Mouse (Mus musculus) embryonic fibroblast, embryonic 13.5 days (primary cell): ENCODE measurements around the gene Tmem270. TPM values are rescaled to one million over a fixed set of nuclear protein-coding genes. Genes with fewer than 3 reads are reported as not detected.

Source experiments
- H3K27ac ChIP-seq: 2 replicates; pipeline ENCODE4 v1.5.1; 2012; ENCODE audit warnings: low read length, control low read depth, inconsistent platforms; ENCODE audit not compliant: insufficient read depth
- H3K4me1 ChIP-seq: 2 replicates; pipeline ENCODE4 v1.6.1; 2011; ENCODE audit warnings: low read length; ENCODE audit not compliant: control insufficient read depth, insufficient read depth
- H3K4me3 ChIP-seq: 2 replicates; pipeline ENCODE4 v1.5.1; 2011; ENCODE audit warnings: mild to moderate bottlenecking, control low read depth, low read length; ENCODE audit not compliant: insufficient read depth
- CTCF ChIP-seq: IDR thresholded peaks from 2 replicates; pipeline ENCODE4 v1.5.1; 2011; ENCODE audit warnings: mild to moderate bottlenecking, control low read depth, low read length, moderate library complexity, borderline replicate concordance; ENCODE audit not compliant: insufficient read depth
- POLR2A ChIP-seq: IDR thresholded peaks from 2 replicates; pipeline ENCODE4 v1.6.1; 2011; ENCODE audit warnings: low read depth, mild to moderate bottlenecking, control low read depth, low read length, moderate library complexity
- polyA plus RNA-seq: library from polyadenylated mRNA; stranded (reverse); fragments of >200 nt; gene quantifications from 2 replicates; pipeline ENCODE4 v1.2.4, GENCODE M21; 2011; ENCODE audit warnings: low read depth; ENCODE audit not compliant: missing spikeins, insufficient read length

Tmem270 gene
- polyA plus RNA-seq, 1 experiment, result not detected

GRCm38 (mm10) chr5:134890601-134891054, 15.9 kb downstream of the Tmem270 start:
- Histone ChIP-seq H3K4me3 (no peak overlapping the region), H3K27ac (no peak overlapping the region), H3K4me1 (no peaks in the 10 kb centered on the region)
- TF ChIP-seq POLR2A, result no peak

DNA sequence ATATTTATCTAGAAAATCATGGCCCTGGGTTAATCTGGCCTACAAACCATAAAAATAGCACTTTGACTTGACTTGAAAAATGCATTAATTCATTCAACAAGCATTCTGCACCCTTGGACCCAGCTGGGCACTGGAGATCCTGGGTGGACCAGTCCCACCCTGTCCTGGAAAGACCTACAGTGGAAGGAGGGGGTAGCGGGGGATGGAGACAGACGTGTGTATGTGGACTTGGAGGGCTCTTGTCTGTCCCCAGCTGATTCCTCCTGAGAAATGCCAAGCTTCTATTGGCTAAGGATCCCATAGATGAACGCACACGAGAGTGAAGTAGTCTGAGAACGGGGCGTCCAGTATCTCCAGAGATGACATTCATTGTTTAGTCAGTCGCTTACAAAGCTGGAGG, 18.0 kb downstream of the Tmem270 start:
- TF ChIP-seq POLR2A (no peak), CTCF (no peak)
- Histone ChIP-seq H3K4me1 (no peaks in the 10 kb centered on the region), H3K4me3 (no peak overlapping the region), H3K27ac (no peak overlapping the region)

DNA sequence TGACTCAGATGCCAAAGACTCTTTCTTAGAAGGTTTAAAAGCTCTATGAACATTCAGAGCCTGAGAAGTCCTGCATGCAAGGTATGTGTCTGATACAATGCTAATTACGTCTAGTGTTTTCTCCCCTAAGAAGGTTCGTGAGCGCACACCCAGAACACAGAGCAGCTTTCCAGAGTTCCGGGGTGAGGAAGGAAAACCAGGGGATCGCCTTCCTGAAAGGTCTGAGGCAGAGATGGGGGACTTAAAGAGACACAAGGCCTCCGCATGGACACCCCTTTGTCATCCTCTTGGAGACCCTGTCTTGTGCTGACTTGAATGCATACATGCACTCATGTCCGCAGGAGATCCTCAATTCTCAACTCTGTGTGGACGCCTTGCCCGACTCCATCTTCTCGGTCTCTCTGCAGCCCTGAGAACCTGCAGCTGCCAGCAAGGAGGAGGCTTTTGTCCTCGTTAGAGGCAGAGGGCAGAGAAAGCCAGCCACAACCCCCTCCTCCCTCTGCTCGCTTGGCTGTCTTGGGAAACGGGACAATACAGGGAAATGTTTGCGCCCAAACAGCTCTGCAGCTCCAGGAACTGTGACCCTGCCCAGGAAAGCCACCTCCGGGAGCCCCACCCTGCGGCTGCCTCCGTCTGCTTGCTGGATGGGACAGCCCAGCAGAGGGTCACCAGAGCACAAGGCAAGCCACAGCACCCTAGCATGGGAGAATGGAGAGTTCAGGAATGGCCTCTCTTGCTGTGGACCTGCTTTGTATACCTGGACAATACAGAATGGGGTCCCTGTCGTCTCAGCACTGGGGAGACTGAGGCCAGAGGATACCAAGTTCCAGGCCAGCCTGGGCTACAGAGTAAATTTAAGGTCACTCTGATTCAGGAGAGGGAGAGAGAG, 18.8 kb downstream of the Tmem270 start:
- Histone ChIP-seq H3K27ac (no peak overlapping the region), H3K4me3 (no peak overlapping the region)
- TF ChIP-seq POLR2A (no peak), CTCF (no peak)

GRCm38 (mm10) chr5:134883077-134883476, 23.5 kb downstream of the Tmem270 start:
- H3K4me1 ChIP-seq, result no peaks in the 10 kb centered on the region
- H3K4me3 ChIP-seq, result no peak overlapping the region
- no peak for TF ChIP-seq POLR2A
- TF ChIP-seq CTCF, result no peak
- H3K27ac ChIP-seq, result no peak overlapping the region

More for the DNA sequence above, 18.8 kb downstream of the Tmem270 start:
- H3K4me1 ChIP-seq, result no peaks in the 10 kb centered on the region

- TF ChIP-seq POLR2A (no peak), CTCF (no peak)
- H3K27ac ChIP-seq, result no peak overlapping the region
- no peaks in the 10 kb centered on the region for H3K4me1 ChIP-seq
- no peak overlapping the region for H3K4me3 ChIP-seq
These were observed 29.7 kb downstream of the Tmem270 start for GRCm38 (mm10) chr5:134876801-134877200.

- no peak overlapping the region for H3K27ac ChIP-seq
- H3K4me3 ChIP-seq, result no peak overlapping the region
- H3K4me1 ChIP-seq, result no peaks in the 10 kb centered on the region
- TF ChIP-seq POLR2A (no peak), CTCF (no peak)
These were observed 31.3 kb downstream of the Tmem270 start for GRCm38 (mm10) chr5:134875245-134875644.

- no peaks in the 10 kb centered on the region for H3K4me1 ChIP-seq
- H3K4me3 ChIP-seq, result no peak overlapping the region
- no peak overlapping the region for H3K27ac ChIP-seq
- TF ChIP-seq POLR2A (no peak), CTCF (no peak)
These were observed 32.3 kb downstream of the Tmem270 start for GRCm38 (mm10) chr5:134873956-134874879.

- H3K4me1 ChIP-seq, result peaks cover under 1% of the 10 kb centered on the region; the same call in 1 of the 2 replicates
- H3K4me3 ChIP-seq, result no peak overlapping the region
- no peak for TF ChIP-seq POLR2A
- no peak for TF ChIP-seq CTCF
- peak overlapping the region; percentile 53; the same call in 1 of the 2 replicates for H3K27ac ChIP-seq
These were observed 33.5 kb downstream of the Tmem270 start for GRCm38 (mm10) chr5:134873034-134873433.

DNA sequence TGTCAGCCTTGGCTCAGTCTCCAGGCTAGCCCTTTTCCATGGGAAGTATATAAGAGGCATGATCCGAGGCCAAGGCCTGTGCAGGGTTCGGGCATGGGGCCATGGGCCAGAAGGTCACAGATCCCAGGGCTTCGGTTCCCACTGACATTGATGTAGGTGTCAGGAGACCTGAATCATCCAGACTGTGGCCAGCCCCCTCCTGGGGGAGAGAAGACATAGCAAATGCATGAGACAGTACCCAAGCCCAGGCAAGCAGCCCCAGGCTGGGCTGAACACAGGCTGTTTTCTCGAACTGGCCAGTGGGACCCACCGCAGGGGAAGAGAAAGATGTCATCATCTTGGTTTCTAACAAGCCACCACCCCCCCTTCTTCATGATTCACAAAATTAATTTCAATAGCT, 33.9 kb downstream of the Tmem270 start:
- H3K4me3 ChIP-seq, result no peak overlapping the region
- peak overlapping the region; percentile 8; the same call in 1 of the 2 replicates for H3K27ac ChIP-seq
- TF ChIP-seq POLR2A, result no peak
- no peak for TF ChIP-seq CTCF
- H3K4me1 ChIP-seq, result peaks cover 3% of the 10 kb centered on the region; the same call in 1 of the 2 replicates
